Mouse (Mus musculus) stomach, postnatal 0 days (tissue): Measurements from ENCODE around the gene Wdr91. TPM values are rescaled to one million over a fixed set of nuclear protein-coding genes. Genes with fewer than 3 reads are reported as not detected.

Experiments used
- ATAC-seq: fragments of 200-750 bp; cut with Nextera tagmentation; 2 replicates; pipeline ENCODE4 v1.8.0; 2017; ENCODE audit not compliant: low FRiP score, low TSS enrichment
- DNase-seq: peaks from one replicate; pipeline ENCODE4 v3.0.0-alpha.2; 2016; ENCODE audit warnings: low spot score
- H3K27ac ChIP-seq: fragments of 300-500 bp; sonication (generic); replicated peaks from 2 replicates; pipeline ENCODE4 v1.5.1; 2014; ENCODE audit warnings: mild to moderate bottlenecking, control low read depth
- H3K27me3 ChIP-seq: fragments of 300-500 bp; sonication (generic); 2 replicates; pipeline ENCODE4 v1.6.1; 2014; ENCODE audit warnings: low read length; ENCODE audit not compliant: control insufficient read depth, insufficient read depth
- H3K36me3 ChIP-seq: fragments of 300-500 bp; sonication (generic); 2 replicates; pipeline ENCODE4 v1.6.1; 2014; ENCODE audit warnings: low read length, mixed read lengths; ENCODE audit not compliant: control insufficient read depth, insufficient read depth
- H3K4me1 ChIP-seq: fragments of 300-500 bp; sonication (generic); replicated peaks from 2 replicates; pipeline ENCODE4 v1.6.1; 2014; ENCODE audit warnings: antibody characterized with exemption; ENCODE audit not compliant: control insufficient read depth, insufficient read depth
- H3K4me2 ChIP-seq: fragments of 300-500 bp; sonication (generic); replicated peaks from 2 replicates; pipeline ENCODE4 v1.6.1; 2014; ENCODE audit warnings: low read depth, mild to moderate bottlenecking, control low read depth, moderate library complexity
- H3K4me3 ChIP-seq: fragments of 300-500 bp; sonication (generic); 2 replicates; pipeline ENCODE4 v1.5.1; 2014; ENCODE audit warnings: low read depth, low read length, control low read depth
- H3K9ac ChIP-seq: fragments of 300-500 bp; sonication (generic); 2 replicates; pipeline ENCODE4 v1.6.1; 2014; ENCODE audit warnings: mild to moderate bottlenecking, low read length, control low read depth, mixed read lengths
- H3K9me3 ChIP-seq: fragments of 300-500 bp; sonication (generic); 2 replicates; pipeline ENCODE4 v1.6.1; 2016; ENCODE audit warnings: low read length; ENCODE audit not compliant: control insufficient read depth
- CTCF ChIP-seq: IDR thresholded peaks from 2 replicates; pipeline ENCODE4 v1.5.1; 2016; ENCODE audit warnings: antibody characterized with exemption, low read depth, mild to moderate bottlenecking, moderate library complexity
- EP300 ChIP-seq: optimal IDR thresholded peaks from 2 replicates; pipeline ENCODE3; 2016; ENCODE audit warnings: antibody characterized with exemption
- WGBS: fragments of 180-500 bp; shearing (Covaris S2); extraction: QIAGEN DNeasy Blood & Tissue Kit; methylation state at CpG from one replicate; pipeline ENCODE4 v1.1.7; 2014; 5-methylcytosine and 5-hydroxymethylcytosine counted together
- polyA plus RNA-seq: library from polyadenylated mRNA; unstranded; fragments of >200 nt; fragmentation: Nextera tagmentation; extraction: Ambion mirVana; gene quantifications from 2 replicates; pipeline ENCODE4 v1.2.1, GENCODE M21; 2015

The Wdr91 gene
- polyA plus RNA-seq, 1 experiment from 2014 or later, result 4.5 TPM

GRCm38 (mm10) chr6:34875268-34875761 is 35.4 kb downstream of the Wdr91 start:
- TF ChIP-seq CTCF (no peak), EP300 (no peak)
- no peak for DNase-seq
- no peak overlapping the region for H3K4me2 ChIP-seq
- peaks cover 7% of the 10 kb centered on the region; the same call in 1 of the 2 replicates for H3K4me1 ChIP-seq
- no peaks in the 10 kb centered on the region for H3K36me3 ChIP-seq
- no peaks in the 10 kb centered on the region for H3K9me3 ChIP-seq
- no peaks in the 10 kb centered on the region for H3K27me3 ChIP-seq
- WGBS, result 89% methylated on average over 15 of the region's 15 CpGs
- no peak overlapping the region for H3K9ac ChIP-seq
- H3K27ac ChIP-seq, result peak overlapping the region; percentile 67
- H3K4me3 ChIP-seq, result no peak overlapping the region
- ATAC-seq, result no peak

DNA sequence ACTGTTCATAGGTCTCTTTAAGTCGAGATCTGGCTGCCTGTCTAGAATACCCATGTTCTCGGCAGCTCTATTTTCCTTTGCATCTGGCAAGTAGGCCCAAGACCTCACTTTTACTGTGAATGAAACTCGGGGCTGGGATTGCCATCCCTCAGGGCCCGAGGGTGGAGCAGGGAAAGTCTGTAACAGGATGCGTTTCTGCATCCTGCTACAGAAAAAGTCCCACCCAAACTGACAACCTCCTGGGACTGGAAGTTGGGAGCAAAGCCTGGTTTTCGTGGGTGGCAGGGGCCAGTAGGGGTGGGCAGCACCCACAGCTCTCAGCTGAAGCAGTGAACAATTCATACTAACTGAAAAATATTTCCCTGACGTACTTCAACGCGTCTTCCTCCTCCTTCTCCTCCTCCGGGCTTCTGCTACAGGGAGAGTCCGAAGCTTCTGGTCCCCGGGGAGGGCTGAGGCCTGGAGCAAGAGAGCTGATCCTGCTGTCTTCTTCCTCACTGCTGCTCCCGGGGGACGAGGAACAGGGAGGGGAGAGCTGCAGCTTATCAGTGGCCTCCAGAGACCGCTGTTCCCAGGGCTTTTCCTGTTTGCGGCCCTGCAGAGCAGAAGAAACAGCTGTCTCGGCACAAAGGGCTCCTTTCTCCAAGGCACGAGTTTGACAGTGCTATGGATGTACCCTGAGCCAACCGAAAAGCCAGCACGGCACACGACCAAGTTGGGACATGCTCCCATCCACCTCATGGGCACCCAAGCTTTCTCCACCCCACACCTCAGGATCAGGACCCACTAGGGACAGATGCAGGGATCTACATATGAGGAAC is 36.4 kb downstream of the Wdr91 start:
- Histone ChIP-seq H3K9me3 (no peaks in the 10 kb centered on the region), H3K27me3 (no peaks in the 10 kb centered on the region), H3K4me2 (0 out of 2 replicates have a peak overlapping the region, but pooled peaks have one; percentile 2), H3K27ac (peak overlapping the region; percentile 67), H3K9ac (no peak overlapping the region), H3K36me3 (no peaks in the 10 kb centered on the region), H3K4me1 (peaks cover 7% of the 10 kb centered on the region; the same call in 1 of the 2 replicates), H3K4me3 (no peak overlapping the region)
- WGBS, result 64% methylated on average over 21 of the region's 21 CpGs
- DNase-seq (no peak), ATAC-seq (no peak)
- TF ChIP-seq CTCF (peak; percentile 46), EP300 (no peak)

DNA sequence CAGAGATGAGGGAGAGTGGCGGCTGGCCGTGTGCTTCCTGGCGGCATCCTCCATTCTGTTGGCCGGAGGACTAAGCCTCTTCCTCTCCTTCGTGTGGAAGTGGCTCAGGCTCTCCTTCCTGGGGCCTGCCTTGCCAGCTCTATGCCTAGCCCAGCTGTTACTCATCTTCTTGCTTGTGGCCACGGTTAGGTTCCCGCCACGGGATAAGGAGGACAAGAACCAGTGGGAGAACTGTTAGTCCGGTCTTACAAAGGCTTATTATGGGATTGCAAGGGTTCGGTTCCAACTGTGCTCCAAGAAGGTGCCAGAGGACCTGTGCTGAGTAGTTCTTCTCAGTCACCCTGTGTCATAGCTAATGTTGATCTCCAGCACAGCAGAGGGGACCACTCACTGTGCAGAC is 37.8 kb downstream of the Wdr91 start:
- Histone ChIP-seq H3K4me3 (no peak overlapping the region), H3K9me3 (no peaks in the 10 kb centered on the region), H3K27ac (no peak overlapping the region), H3K36me3 (no peaks in the 10 kb centered on the region), H3K4me1 (peaks cover 7% of the 10 kb centered on the region; the same call in 1 of the 2 replicates), H3K4me2 (no peak overlapping the region), H3K9ac (no peak overlapping the region), H3K27me3 (no peaks in the 10 kb centered on the region)
- TF ChIP-seq CTCF (no peak), EP300 (no peak)
- DNase-seq (no peak), ATAC-seq (no peak)
- WGBS, result 77% methylated on average over 10 of the region's 10 CpGs

DNA sequence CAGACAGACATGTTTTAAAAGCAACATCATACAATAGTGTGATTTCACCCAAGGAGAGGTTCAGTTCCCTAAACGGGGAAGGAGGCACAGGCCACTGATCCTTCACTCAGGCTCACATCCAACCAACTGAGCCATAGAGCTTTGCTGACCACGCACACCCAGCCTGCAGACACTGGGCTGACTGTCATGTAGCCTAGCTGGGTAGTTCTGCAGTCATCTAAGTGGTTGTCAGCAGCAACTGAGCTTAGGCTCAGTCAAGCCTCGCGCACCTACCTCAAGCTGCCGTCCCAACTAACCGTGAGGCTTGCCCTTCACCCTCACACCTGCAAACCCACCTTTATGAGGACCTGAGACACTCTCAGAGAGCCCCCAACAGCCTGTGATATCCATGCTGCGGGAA is 38.7 kb downstream of the Wdr91 start:
- no peak overlapping the region for H3K27ac ChIP-seq
- H3K4me3 ChIP-seq, result no peak overlapping the region
- ATAC-seq, result no peak
- no peaks in the 10 kb centered on the region for H3K9me3 ChIP-seq
- TF ChIP-seq EP300 (no peak), CTCF (no peak)
- 89% methylated on average over 7 of the region's 7 CpGs for WGBS
- H3K36me3 ChIP-seq, result no peaks in the 10 kb centered on the region
- no peak for DNase-seq
- no peak overlapping the region for H3K4me2 ChIP-seq
- H3K27me3 ChIP-seq, result no peaks in the 10 kb centered on the region
- H3K4me1 ChIP-seq, result peaks cover 3% of the 10 kb centered on the region
- H3K9ac ChIP-seq, result no peak overlapping the region

DNA sequence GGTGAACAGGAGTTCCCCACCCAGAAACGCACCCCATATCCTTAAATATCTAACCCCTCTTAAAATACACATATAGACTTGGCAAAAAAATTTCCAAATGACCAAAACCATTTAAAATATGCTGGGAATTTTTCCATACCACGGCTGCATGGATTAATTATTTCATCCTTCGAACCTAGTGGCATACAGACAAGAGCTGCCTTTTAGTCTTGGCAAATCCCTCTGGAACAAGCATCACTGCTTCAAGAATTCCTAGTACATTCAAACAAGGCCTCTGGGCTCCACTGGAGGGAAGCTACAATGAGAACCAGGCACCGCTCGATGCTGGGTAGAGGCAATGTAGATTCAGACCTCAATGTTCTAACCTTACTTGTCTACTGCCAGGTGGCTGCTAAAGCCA is 40.0 kb downstream of the Wdr91 start:
- Histone ChIP-seq H3K9ac (no peak overlapping the region), H3K4me1 (no peaks in the 10 kb centered on the region; the same call in 1 of the 2 replicates), H3K36me3 (no peaks in the 10 kb centered on the region), H3K4me3 (no peak overlapping the region), H3K27me3 (no peaks in the 10 kb centered on the region), H3K27ac (no peak overlapping the region), H3K9me3 (no peaks in the 10 kb centered on the region), H3K4me2 (no peak overlapping the region)
- WGBS, result 51% methylated on average over 5 of the region's 5 CpGs
- ATAC-seq (no peak), DNase-seq (no peak)
- no peak for TF ChIP-seq EP300
- TF ChIP-seq CTCF, result no peak

DNA sequence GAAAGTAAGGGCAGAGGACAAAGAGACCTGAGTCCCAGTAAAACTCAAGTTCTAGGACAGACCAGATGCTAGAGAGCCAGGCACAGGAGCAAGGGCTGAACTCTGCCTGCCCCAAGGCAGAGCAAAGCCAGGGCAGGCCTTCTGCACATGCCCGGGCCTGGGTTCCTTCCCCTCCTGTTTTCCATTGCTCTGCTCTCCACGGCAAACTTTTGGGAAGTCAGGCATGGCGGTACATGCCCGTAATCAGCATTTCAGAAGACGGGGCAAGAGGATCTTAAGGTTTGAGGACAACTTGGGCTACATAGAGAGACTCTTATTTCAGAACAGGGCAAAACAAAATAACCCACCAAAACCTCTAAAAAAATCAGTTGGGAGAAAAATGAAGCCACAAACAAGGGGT is 40.5 kb downstream of the Wdr91 start:
- Histone ChIP-seq H3K27me3 (no peaks in the 10 kb centered on the region), H3K4me3 (no peak overlapping the region), H3K9me3 (no peaks in the 10 kb centered on the region), H3K4me1 (peaks cover 3% of the 10 kb centered on the region), H3K27ac (peak overlapping the region; percentile 61), H3K4me2 (no peak overlapping the region), H3K36me3 (no peaks in the 10 kb centered on the region), H3K9ac (no peak overlapping the region)
- no peak for ATAC-seq
- TF ChIP-seq CTCF (no peak), EP300 (no peak)
- 67% methylated on average over 5 of the region's 5 CpGs for WGBS
- DNase-seq, result no peak
